Mouse (Mus musculus) olfactory bulb, adult 2 months (tissue): ENCODE measurements around the gene Drd1.

Experiments
- CTCF ChIP-seq: fragments of 200-500 bp; IDR thresholded peaks from 2 replicates; pipeline ENCODE4 v1.5.1; 2012; ENCODE audit warnings: low read depth, mild to moderate bottlenecking, low read length, moderate library complexity; ENCODE audit not compliant: insufficient read depth
- POLR2A ChIP-seq: fragments of 200-500 bp; IDR thresholded peaks from 2 replicates; pipeline ENCODE4 v1.6.1; 2012; ENCODE audit warnings: mild to moderate bottlenecking, low read depth, low read length, moderate library complexity; ENCODE audit not compliant: insufficient read depth

DNA sequence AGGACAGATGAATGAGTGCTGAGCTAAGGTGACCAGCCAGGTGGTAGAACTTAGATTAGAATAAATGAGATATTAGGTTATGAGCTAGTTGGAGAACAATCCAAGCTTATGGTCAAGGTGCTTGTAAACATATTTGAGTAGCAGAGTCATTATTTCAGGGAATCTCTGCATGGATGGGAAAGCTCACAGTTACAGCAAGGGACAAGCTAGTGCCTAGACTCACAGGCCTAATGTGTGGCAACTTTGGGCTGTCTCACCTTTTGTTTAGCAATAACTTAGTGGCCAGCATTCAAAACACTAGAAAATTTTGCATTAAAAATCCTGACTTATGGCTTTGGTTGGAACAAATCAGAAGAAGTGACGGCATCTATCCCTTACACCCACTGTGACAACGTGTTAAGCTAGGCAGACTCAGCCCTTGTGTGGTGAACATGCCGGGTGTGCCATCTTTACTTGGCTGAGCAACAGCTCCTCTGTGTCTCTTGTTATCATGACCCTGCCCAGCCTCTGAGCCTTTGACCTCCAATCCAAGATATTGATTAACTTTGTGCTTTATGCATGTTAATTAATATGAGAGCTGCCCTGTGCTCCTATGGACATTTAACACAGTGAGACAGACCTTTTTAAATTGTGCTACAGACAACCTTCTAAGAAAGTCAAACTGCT is 10.7 kb upstream of the Drd1 start:
- TF ChIP-seq POLR2A (no peak), CTCF (no peak)
